Mouse (Mus musculus): ENCODE data around the gene Trim56.
"Not testable (repeated sequence)": the region's sequence is repeated elsewhere in the genome, so short reads cannot be mapped to it uniquely, and the experiment has no call there.

Trim56 gene

DNA sequence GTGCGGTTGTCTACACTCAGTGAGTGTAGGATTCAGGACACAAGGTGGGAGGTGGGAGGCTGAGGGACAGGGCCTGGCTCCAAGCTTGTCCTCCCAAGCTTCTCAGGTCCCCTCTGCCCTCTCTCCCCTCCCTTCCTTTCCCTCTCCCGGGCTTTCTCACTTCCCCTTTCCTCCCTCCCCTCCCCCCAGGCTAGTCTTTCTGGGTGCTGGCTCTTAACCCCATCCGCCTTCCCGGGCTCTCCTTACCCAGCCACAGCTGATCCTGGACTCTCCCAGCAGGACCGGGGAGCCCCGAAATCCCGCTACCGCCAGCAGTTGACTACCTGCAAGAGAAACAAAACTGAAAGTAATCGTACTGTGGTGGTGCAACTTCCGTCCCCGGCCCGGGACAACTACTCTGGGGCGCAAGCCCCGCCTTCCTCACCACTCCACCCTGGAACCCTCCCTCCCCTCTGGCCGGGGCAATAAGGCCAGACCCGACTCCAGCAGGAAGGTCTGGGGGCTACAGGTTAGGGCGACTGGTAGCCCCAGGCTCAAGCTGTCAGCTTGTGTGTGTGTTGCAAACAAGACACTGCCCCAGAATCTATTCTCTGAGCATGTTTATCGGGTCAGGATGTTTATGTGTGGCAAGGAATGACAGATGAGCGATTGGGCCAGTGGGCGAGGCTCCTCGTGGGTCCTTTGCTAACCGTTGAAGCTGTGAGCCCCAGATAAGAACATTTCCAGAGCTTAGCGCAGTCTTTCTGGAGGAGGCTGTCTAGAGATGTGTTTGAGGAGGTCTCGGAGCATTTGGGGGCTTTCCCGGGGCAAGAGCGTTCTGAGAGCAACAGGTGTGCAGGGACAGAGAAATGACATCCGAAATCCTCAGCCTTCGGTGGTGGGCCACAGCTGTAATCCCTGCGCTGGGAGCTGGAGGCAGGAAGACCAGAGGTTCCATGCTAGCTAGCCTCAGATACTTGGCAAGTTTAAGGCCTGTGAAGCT lies at the start of gene Trim56:
Gene Trim56, minus strand, starts transcription at position 344 of the 982 bp plus-strand sequence.
- DNase-seq = no peak

DNA sequence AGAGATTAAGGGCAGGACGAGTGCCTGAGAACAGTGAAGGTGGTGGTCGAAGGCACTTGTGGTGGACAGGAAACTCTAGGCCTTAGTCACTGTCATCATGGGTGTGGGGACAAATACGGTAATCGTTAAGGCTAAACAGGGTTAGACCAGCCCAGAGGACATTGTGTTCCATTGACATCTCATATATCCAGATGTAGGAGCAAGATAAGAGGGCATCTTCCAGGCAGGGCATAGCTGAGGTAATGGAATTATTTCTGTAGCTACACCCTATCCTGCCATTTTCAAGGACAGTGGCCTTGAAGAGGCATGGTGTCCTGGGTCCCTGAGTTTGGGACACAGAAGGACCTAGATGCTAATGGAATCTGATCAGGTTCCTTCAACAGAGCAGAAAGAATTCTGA lies 45.8 kb upstream of the Trim56 start:
- DNase-seq = no peak

DNA sequence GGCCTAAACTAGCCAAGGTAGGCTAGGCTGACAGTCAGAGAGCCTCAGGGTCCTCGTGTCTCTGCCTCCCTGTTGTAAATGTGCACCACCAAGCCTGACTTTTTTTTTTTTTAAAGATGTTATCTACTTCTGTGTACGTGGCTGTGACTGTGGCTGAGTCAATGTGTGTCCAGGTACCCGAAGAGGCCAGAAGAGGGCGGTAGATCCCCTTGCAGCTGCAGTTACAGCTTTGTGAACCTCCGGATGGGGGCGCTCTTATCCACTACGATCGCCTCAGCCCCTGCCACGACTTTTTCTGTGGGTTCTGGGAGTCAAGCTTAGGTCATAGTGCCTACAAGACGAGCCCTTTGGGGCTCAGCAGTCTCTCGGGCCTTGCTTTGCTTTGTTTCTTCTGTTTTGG lies 43.5 kb upstream of the Trim56 start:
- peak in 1 of 2 experiments; percentile 3 for DNase-seq

DNA sequence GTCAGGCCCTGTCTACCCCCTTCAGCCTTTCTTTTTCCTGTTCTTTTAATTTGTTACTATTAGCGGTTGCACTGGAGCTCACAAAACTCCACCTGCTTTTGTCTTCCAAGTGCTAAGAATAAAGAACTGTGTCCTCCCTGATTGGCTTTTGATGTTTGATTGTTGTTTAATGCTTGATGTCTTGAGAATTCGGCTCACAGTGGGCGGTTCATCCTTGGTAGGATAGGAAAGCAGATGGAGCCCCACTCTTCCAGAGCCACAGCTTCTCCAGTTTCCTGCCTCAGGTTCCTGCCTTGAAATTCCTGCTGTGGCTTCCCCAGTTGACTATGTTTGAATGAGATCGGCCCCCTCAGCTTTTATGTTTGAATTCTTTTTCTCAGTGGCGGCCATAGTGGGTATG lies 37.3 kb upstream of the Trim56 start:
- no peak for DNase-seq

DNA sequence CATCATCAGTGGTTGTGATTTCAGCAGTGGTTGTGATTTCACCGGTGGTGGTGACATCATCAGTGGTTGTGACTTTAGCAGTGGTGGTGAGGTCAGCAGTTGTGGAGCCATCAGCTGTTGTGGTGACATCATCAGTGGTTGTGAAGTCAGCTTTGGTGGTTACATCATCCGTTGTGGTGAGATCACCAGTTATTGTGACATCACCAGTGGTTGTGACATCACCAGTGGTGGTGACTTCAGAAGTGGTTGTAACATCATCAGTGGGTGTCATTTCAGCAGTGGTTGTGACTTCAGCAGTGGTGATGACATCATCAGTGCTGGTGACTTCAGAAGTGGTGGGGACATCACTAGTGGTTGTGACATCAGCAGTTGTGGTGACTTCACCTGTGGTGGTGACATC lies 36.6 kb upstream of the Trim56 start:
- no peak for DNase-seq

DNA sequence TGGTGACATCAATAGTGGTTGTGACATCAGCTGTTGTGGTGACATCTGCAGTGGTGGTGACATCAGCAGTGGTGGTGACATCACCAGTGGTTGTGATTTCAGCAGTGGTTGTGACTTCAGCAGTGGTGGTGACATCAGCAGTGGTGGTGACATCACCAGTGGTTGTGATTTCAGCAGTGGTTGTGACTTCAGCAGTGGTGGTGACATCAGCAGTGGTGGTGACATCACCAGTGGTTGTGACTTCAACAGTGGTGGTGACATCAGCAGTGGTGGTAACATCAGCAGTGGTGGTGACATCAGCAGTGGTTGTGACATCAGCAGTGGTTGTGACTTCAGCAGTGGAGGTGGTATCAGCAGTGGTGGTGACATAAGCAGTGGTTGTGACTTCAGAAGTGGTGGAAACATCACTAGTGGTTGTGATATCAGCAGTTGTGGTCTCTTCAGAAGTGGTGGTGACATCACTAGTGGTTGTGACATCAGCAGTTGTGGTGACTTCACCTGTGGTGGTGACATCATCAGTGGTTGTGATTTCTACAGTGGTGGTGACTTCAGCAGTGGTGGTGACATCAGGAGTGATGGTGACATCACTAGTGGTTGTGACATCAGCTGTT lies 33.4 kb upstream of the Trim56 start, which contains the start of gene Muc3:
Gene Muc3, minus strand, starts transcription at position 51 of the 611 bp plus-strand sequence.
- DNase-seq = not testable (repeated sequence)

DNA sequence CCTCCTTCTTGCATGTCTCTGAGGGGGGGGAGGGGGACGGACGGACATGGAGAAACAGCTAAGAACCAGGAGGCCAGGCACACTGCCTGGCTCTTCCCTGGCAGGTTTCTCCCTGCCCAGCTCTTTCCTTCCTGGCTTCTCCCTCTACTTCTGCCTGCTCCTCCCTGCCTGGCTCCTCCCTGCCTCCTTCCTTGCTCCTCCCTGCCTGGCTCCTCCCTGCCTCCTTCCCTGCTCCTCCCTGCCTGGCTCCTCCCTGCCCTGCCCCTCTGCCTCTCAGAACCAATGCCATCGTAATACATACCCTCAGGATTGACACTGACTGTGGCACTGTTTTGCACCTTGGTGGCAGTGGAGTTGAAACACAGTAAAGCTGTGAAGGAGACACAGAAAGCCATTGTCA lies 24.8 kb upstream of the Trim56 start:
- DNase-seq = no peak

DNA sequence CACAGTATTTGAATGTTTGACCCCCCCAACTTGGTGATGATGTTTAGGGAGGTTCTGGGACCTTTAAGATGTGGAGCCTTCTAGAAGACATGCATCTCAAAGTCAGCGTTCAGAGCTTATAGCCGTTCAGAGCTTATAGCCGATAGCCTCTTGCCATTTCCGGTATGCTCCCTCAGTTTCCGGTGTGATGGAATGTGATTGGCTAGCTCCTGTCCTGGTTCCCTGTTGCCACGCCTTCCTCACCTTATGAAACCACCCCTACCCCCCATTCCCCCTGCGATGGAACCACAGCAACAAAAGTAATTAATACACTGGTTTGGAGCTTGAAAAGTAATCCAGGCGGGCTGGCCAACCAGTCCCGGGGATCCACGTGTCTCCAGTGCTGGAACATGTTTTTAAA lies 23.0 kb upstream of the Trim56 start:
- no peak for DNase-seq

DNA sequence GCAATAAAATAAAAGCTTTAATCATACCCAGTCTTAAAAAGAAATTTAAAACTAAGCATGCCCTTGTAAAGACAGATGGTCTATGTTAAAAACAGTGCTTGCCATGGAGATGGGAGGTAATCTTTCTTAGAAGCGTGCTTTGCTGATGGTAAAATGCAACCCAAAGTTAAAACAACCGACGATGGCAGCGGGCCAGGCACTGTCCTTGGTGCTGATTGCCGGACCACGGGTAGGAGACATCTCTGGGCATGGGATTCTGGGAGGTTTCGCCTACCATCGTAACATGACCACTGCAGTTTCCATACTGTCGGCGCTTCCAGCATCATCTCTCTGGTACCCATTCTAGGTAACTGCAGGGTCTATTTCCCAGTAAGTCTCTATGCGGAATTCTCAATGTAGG lies 18.9 kb upstream of the Trim56 start:
- no peak for DNase-seq

DNA sequence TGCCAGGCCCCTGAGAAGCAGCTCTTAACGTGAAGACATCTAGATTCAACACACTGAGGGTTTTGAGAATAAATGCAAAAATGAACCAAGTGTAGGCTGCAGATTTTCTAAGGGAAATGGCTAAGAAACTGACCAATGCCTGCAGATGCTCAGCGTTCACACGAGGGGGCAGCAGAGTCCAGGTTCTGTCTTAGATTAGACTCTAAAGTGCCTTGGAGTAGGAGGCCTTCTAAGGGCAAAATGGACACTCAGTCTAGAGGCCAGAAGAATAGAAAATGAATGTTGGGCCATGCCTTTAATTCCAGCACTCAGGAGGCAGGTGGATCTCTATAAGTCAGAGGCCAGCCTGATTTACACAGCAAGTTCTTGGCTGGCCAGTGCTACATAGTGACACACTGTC lies 15.5 kb upstream of the Trim56 start:
- peak; percentile 54 for DNase-seq

DNA sequence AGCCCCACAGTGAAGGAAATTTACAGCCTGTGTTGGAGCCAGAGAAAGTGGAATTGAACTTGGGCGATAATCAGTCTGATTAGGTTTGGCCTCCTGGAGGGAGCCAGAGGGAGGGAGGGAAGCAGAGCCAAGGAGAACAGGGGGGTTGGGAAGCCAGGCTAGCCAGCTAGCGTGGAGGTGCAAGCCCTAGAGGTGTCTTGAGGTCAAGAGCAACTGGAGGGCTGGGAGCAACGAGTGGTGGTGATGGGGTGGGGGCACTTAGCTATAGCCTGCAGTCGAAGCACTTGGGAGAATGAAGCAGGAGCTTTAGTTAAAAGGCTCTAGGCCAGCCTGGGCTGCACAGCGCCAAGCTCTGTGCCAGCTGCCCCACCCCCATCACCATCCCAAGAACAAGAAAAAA lies 13.3 kb upstream of the Trim56 start:
- DNase-seq = no peak

DNA sequence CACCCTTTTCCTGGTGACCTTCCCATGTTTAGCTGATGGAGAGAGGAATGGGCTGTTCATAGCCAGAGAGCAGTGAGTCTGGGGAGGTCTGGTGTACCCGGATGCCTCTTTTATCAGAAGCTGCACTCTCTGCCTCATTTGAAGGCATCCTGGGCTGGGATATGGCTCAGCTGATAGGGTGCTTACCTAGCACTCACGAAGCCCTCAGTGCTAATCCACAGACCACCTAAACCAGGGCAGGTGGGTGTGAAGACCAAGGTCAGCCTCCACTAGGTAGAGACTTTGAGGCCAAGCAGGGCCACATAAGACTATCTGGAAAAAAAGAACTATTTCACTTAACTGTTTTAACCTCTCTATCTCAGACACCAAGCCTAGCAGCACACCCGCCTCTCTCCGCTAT lies 7.5 kb upstream of the Trim56 start:
- DNase-seq = no peak

DNA sequence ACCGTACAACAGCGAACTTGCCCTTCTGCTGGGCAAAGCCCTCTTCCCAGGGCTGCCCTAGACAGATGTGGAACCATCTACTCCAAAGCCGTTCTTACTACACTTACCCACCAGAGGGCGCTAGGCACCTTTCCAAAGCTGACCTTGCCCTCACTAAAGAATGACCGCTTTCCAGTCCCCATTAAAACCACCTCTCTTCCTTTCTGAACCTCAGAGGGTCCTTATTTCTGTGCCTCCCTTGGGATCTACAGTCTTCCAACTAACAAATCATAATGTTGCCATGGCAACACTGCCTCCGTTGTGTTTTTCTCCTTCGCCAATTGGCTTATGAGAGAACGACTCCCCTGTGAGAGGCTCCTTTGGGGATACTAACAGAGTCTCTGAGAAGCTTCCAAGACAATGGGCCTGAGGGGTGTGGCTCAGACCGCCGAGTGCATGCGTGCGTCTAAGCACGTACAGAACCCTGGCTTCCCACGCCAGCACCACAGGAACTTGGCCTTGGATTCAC lies 6.7 kb upstream of the Trim56 start:
- peak; percentile 63 to 76 for DNase-seq

DNA sequence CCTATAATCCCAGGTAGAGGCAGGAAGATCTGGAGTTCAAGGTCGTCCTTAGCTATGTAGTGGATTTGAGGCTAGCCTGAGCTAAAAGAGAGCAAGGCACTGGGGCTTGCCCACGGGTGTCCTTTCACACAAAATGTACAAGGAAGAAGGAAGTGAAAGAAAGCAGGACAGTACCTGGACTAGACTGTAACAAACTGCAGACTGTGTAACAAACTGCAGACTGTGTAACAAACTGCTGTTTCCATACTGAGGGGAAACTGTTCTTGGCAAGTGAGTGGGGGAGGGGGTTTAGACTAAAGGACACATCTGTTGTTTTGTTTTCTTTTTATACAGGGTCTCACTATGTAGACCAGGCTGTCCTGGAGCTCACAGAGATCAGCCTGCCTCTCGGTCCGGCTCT lies 5.3 kb upstream of the Trim56 start:
- DNase-seq = no peak

DNA sequence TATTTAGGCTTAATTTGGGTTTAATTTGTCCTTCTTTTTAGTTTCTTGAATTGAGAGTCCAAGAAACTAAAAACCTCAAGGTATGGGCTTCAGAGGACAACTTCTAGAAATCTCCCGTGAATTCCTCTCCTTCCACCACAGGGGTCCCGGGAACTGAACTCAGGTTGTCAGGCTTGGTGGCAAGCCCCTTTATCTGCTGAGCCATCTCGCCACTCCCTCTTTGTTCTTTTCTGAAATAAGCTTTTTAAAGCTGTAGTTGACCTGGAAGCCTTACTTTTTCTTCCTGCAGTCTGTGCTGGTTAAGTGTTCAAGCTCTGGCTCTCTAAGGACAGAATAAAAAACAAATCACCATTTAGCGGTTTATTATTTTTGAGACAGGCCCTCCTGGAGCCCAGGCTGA lies 2.9 kb upstream of the Trim56 start:
- no peak for DNase-seq

DNA sequence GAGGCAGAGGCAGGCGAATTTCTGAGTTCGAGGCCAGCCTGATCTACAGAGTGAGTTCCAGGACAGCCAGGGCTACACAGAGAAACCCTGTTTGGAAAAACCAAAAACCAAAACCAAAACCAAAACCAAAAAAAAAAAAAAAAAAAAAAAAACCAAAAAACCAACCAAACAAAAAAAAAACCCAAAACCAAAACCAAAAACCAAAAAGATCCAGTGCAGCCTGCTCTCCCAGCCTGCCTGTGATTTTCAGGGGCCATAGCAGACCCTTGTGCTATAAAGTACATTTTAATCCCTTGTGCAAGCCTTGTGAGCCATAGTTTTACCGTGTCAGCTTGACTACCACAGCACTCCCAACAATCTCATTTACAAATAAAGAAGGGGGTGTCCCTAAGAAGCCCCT lies 2.0 kb upstream of the Trim56 start:
- DNase-seq = not testable (repeated sequence)

DNA sequence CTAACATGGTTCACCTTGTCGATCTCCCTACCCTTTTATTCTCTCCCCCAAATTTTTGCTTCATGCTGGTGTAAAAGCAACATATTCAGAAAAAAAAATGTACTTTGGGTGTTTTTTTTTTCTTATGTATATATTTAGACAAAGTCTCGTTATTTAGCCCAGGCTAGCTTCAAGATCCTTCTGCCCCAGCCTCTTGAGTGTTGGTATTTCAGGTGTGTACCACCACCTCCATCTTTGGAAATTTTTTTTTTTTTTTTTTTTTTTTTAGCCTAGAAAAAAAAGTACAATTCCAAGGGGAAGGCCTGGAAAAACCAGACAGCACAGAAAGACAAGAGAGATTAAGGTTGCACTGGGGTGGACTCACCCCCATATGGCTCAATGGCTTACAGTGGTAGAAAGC lies 978 bp upstream of the Trim56 start:
- DNase-seq = no peak

DNA sequence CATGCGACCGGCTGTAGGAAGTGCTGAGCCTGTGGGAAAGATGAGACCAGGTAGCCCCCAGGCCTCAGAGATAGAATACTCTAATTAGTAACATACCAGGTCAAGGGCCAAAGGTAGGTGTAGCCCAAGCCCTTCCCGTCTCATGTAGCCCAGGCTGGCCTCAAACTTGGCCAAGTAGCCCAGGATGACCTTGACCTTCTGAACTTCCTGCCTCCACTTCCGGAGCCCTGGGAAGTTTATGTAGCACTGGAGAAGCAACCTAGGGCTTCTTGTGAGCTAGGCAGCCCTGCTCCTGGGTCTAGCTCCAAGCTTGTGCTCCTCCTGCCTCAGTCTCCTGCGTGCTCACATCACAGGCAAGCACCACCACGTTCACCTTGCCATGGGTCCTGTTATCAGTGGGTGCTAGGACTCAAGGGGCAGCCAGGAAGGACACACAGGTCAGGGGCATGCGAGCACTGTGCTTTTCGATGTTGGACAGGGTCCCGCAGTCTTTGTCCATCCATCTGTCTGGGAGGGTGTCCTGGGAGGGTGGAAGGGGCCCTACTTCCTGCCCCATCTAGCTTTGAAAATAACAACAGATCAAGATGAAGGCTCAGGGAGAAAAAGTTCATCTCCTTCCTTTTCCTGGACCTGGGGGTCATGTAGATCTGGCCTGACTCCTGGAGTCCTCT lies 983 bp downstream of the Trim56 start:
- no peak for DNase-seq

DNA sequence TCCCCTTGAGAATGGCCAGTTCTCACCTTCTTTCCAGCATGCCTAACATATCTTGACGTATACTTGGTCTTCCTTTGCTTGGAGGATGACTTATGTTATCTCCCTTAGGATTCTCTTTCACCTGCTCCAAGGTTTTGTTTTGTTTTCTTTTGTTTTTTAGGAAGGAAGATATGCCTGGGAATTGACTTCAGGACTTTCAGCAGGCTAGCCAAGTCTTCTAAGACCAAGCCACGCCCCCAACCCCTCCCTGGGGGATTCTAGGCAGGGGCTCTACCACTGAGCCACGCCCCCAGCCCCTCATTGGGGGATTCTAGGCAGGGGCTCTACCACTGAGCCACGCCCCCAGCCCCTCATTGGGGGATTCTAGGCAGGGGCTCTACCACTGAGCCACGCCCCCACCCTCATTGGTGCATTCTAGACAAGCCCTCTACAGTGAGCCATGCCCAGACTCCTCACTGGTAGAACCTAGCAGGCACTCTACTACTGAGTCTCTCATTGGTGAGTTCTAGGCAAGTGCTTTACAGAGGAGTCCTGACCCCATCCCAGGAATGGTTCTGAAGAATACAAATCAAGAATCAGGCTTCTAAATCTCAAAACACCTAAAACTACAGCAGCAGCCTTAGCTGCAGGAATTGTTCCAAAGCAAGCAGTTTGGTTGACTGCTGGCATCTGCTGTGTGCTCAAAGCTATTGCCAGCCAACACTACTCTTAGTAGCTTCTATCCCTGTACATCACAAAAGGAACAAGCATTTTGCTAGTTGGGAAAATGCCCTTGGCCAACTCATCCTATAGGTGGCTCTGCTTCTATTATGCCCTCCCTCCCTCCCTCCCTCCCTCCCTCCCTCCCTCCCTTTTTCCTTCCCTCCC lies 4.2 kb downstream of the Trim56 start:
- DNase-seq = no peak

DNA sequence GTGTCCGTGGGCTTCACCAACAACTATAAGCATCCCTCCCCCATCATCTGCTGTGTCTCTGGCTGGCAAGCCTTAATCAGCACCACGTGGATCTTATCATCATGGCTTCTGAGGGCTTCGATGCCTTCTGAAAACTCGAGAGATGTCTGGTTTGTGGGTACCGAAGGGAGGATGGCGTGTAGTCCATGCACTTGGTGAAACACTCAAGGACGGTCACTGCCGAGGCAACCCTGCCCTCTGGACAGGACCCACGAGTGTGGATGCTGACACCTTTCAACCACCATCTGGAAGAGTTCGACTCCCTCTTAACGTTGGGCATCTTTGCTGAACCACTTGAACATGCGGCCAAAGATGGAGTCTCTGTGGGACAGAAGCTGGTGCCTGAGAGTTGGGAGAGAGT lies 5.1 kb downstream of the Trim56 start:
- no peak for DNase-seq

DNA sequence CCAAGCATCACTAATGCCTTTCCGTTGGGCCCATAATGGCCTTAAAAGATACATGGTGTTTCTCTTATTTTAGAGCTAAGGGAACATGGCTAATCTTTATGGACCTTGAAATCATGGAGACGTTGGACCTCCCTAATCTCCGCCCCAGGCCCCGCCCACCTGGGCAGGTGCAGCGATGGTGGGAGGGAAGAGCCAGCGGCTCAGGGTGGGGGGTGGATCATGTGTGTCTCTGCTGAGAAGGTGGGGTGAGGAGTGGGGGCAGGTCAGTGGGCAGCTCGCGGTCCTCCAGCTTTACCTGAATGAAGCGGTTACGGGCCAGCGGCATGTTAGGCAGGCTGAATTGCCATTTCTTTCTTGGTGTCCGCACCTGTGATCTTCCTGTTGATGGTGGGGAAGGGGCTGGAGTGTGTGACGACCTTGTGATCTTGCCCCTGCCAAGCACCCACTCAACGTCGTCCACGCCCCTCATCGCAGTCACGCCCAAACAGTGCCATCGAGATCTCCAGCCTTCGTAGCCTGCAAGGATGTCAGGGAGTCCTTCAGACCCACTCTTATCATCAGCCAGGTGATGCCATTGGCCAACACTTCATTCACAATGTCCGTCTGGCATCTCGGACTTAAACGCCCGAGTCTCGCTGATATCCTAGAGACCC lies 5.9 kb downstream of the Trim56 start:
- DNase-seq = no peak

DNA sequence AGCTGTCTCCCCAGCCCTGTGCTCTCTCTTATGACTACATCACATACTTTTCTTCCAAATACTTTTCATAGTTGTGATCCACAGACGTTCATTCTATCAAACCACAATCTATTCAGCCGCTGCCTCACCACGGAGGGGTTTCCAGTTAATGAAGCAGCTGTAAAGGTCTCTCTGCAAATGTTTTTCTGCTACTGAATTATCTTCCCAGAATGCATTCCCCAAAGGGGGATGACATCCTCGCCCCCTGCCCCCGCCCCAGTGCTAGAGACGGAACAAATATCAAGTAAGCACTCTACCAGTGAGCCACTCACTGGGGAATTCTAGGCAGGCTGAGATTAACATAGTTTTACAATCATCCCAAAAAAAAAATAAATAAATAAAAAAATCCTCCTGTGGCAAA lies 7.9 kb downstream of the Trim56 start:
- DNase-seq = no peak
